ENCODE assay signal across 8 mouse cellular contexts in genomic region chr8:12400611-12401390, GRCm38 (mm10). TPM values are rescaled to one million over a fixed set of nuclear protein-coding genes. Genes with fewer than 3 reads are reported as not detected.
DNase-seq lines count a peak whose midpoint lies in the region; ATAC-seq and TF ChIP-seq lines count a peak whose summit lies in the region.

No protein-coding gene starts in this region.

- H3K4me3 ChIP-seq in E14TG2a.4 (replicated peaks; ENCODE audit: low read length): peak overlapping the region; percentile 64
- H3K4me3 ChIP-seq in forebrain, embryonic 12.5 days (replicated peaks): peak overlapping the region; percentile 89

- peaks cover 84% of the 10 kb centered on the region for H3K27me3 ChIP-seq in E14TG2a.4 (ENCODE audit: insufficient read depth, low read length)
- H3K27me3 ChIP-seq in forebrain, embryonic 12.5 days: peaks cover 40% of the 10 kb centered on the region

- peak; percentile 65 for ATAC-seq in frontal cortex, adult (ENCODE audit: low TSS enrichment)
- ATAC-seq in forebrain, embryonic 12.5 days (ENCODE audit: low FRiP score): peak; percentile 63

- H3K4me2 ChIP-seq in forebrain, embryonic 12.5 days: peak overlapping the region; percentile 82

- DNase-seq in frontal cortex, postnatal 14 days (ENCODE audit: low spot score in 2 of 2): no peak
- DNase-seq in kidney, postnatal 4 days: peak; percentile 34 to 58
- no peak for DNase-seq in urinary bladder, postnatal 10 days (ENCODE audit: low spot score)
- DNase-seq in adrenal gland, postnatal 14 days: no peak
- DNase-seq in adrenal gland, adult 2 months: no peak

- peak overlapping the region; percentile 97 for H3K27ac ChIP-seq in forebrain, embryonic 12.5 days

- WGBS in forebrain, embryonic 12.5 days: under 1% methylated on average over 38 of the region's 44 CpGs

- no peaks in the 10 kb centered on the region for H3K36me3 ChIP-seq in E14TG2a.4 (ENCODE audit: insufficient read depth, low read length)
- H3K36me3 ChIP-seq in forebrain, embryonic 12.5 days (replicated peaks): no peaks in the 10 kb centered on the region; the same call in 1 of the 2 replicates

- peaks cover 47% of the 10 kb centered on the region for H3K4me1 ChIP-seq in E14TG2a.4 (replicated peaks; ENCODE audit: low read depth, low read length)
- peaks cover 57% of the 10 kb centered on the region for H3K4me1 ChIP-seq in forebrain, embryonic 12.5 days

- TF ChIP-seq CTCF in E14TG2a.4 (conservative IDR thresholded peaks at IDR 0.05; ENCODE audit: low read length): no peak

- peak overlapping the region; percentile 86 for H3K9ac ChIP-seq in forebrain, embryonic 12.5 days

- H3K9me3 ChIP-seq in E14TG2a.4 (ENCODE audit: low read length): no peaks in the 10 kb centered on the region
- H3K9me3 ChIP-seq in forebrain, embryonic 12.5 days: no peaks in the 10 kb centered on the region

RNA-seq across cellular contexts. Expression of gene Sox1, which starts 5.7 kb away (rescaled TPM):
- polyA plus RNA-seq in forebrain, embryonic 12.5 days (2016; fragmentation: Nextera tagmentation; extraction: Ambion mirVana): 9.6 and 11.0 TPM in 2 replicates
- not detected in 2 replicates for total RNA-seq in adrenal gland, postnatal 14 days (2021)
- total RNA-seq in adrenal gland, adult 2 months (2021): not detected
- 0.04 TPM in 1 of 2 replicates, not detected in the other for polyA plus RNA-seq in adrenal gland, adult 2 months (2012; rRNA removed)

Comparison
In these comparisons a context has a peak if more than half of its experiments do, and no peak if none do; other contexts are left out.
1. DNase-seq: peak in kidney, postnatal 4 days (2 of 2); none in frontal cortex, postnatal 14 days (0 of 2), urinary bladder, postnatal 10 days (single experiment), adrenal gland, postnatal 14 days (single experiment) and adrenal gland, adult 2 months (single experiment).